Mouse (Mus musculus) retina, embryonic 14.5 days (tissue): ENCODE measurements around the gene Nbea.

Source experiments
- DNase-seq: peaks from one replicate; pipeline ENCODE4 v3.0.0-alpha.2; 2015; ENCODE audit warnings: low spot score

The Nbea gene

DNA sequence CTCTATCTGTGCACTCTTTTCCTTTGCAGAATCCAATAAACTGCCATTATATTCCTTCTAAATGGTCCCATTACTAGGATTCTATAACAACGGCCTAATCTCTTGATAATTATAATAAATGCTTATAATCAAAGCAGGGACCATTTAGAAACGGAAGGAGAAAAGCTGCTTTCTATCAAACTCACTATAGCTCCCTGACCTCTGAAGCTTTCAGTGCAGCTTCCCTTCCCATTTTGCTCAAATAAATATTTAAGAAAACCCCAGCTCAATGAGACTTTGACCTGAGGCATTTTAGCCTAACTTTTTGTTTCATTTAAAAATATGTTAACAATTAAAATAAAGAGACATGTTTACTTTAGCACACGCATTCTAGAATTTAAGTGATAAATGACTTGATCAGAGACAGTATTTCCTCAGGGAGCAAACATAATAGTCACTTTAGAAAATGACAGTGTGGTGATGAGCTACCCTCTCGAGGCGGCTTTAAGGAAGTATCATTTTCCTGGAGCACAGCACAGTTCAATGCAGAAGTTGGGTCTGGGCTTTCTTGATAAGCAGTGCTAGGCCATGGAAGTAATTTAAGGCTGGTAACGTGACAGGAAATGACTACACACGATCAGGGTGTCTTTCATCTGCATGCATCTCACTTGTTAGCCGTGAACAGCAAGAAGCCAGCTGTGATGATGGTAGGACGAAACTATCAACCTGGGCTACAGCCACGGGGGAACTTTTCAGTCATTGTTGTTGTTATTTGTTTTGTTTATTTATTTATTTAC is 354.8 kb downstream of the Nbea start:
- DNase-seq: no peak

DNA sequence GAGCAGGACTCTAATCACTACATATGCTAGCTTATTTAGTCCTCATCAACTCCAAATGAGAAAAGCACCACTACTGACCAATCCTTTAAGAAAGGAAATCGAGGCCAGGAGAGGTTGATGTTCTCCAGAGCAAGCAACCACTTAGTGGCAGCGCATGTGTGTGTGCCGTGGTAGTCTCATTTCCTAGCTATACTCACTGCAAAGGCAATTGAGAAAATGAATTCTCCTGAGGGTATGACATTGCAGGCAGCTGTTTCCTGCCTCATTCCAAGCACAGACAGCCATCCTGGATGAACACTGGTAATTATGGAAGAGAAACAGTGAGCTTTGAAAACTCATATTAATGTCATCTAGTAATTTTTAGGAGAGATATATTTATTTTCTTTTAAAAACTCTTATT is 358.6 kb downstream of the Nbea start:
- no peak for DNase-seq

DNA sequence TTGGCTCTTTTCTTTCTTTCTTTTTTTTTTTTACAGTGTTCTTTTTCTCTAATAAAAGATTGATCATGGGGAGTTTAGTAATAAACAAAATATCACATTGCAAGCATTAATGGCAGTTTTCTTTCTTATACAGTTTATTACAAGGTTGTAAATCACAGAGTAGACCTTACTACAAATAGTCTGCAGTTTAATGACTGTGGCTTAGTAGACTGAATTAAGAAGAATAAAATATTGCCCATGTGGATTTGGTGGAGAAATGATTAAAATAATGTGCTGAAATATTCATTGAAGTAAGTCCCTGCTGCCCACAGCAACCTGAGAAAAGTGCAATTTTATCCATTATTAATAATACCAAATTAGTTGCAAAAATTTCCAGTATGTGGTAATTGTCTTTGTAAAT is 363.9 kb downstream of the Nbea start:
- no peak for DNase-seq

DNA sequence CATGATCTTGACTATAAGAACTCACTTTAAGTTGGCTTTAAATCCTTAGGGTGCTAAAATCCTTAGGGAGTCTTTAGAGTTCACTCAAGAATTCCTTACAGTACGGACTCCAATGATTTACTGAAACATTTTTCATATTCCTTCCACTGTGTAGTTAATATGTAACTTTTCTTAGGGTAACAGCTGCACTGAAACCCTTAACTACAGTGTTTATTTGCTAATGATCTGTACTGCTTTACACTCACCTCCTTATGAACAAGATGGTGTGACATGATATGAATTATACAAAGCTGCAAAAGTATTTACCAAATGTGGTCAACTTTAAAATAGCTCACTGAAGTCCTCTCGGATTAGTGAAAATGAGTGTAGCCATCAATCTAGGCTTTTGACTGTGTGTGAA is 365.4 kb downstream of the Nbea start:
- no peak for DNase-seq

DNA sequence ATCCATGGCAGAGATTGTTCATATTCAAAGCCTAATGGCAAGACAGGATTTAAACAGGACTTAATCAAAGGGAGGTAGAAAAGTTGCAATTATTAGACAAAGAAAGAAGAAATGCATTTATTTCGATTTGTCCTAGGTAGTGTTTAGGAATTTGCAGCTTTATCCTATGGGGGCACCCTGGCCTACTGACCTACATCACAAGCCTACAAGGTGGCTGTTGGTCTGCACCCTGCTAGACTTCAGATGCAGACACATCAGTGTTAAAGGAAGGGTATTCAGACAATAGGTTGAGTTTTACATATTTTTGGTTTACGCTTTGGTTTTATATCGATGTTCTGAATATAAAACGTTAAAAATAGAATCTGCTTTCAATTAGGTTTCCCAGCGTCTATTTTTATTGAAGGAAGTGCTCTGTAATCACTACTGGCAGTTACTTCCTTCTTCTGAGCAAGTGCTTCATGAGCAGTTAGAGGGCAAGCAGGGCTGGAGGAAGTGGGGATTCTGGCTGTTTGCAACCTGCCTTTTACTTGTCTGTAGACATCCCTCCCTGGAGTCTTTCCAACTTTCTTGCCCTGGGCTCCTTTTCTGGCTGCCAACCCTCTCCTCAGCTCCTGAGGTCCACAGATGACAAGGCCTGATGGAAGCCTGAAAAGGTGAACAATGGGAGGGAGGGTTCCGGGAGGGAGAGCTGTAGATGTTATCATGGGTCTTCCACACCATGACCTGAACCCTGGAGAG is 366.7 kb downstream of the Nbea start:
- no peak for DNase-seq

DNA sequence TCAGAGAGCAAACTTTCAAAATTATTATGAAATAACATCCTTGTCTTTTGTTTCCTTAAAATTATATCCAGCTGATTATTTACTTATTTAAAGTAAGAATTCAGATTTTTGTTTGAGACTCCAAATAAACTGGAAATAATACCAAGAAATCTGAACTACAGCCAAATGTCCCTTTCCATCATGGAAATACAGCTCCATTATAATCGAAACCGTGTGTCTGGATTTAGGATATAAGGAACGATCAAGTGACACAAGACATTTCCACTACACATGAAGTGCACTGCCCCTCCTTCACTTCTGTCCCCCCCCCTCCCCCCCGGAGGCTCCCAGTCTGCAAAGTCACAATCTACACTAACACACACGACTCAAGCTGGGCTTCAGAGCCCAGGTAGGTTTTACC is 367.4 kb downstream of the Nbea start:
- DNase-seq: no peak

DNA sequence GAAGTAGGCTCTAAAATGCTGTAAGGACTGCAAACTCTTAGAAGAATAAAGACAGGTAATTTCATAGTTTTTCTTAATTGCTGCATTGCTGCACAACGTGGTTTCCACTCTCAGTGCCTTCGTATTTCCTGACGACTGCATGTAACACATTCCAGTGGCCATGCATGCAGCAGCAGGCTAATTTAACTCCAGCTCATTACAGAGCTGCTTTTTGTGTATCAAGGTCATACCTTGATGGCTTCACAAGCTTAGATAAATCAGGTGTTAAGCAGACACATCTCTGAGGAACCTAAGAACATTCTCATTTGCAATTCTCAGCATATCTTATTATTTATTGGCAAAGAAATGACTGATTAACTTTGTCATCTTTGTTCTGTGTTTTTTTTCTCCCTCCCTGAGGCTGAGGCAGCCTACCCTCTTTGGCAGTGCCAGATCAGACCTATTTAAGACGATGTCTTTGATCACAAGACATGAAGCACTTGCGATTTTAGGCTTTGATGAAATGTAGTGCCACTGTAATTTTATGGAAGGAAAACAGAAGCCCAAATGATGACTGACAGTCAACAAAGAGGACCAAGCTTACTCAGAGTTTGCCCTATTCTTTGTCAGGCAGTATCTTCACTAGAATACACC is 368.4 kb downstream of the Nbea start:
- no peak for DNase-seq

DNA sequence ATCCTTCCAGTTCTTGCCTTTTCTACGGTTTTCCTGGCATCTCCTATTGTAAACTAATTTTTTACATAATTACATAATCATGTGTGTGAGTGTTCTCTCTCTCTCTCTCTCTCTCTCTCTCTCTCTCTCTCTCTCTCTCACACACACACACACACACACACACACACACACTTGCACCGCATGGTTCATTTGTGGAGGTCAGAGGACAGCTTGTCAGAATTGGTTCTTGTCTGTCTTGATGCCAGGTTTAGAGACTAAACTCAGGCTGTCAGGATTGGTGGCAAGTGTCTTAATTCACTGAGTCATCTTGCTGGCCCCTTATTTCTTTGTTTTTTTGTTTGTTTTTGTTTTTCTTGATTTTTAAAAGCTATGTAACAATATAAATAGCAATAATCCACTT is 388.7 kb downstream of the Nbea start:
- DNase-seq: no peak

DNA sequence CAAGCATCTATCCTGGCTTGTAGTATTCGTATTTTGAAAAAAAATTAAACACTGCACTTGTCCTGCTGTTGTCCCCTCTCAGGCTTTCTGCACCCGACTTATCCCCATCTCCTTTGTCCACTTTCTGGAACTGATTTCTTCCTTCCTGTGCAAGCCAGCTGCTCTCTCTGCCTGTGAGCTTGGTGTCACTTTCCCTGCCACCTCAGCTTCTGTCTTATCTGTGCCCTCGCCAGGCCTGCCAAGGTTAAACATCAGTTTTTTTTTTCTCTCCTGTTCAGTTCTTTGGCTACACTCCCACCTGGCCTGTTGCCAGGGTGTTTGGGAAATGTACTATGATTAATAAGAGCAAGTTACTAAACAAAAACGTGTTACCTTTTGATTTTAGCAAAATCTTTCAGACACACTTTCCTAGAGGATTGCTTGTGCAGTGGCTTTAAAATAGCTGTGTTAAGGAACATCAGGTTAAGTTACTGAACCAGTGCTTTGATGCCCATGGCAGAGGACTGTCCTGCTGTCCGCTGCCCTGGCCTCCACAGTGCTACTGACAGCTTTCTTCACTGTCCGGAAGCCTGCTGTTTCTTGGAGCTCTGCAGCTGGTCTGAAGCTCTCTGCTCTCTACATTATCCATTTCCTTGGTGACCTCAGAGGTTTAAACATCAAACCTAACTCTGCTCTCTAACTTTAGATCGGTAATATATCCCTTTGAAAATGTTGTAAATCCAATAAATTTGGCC is 389.5 kb downstream of the Nbea start:
- DNase-seq: peak; percentile 28

DNA sequence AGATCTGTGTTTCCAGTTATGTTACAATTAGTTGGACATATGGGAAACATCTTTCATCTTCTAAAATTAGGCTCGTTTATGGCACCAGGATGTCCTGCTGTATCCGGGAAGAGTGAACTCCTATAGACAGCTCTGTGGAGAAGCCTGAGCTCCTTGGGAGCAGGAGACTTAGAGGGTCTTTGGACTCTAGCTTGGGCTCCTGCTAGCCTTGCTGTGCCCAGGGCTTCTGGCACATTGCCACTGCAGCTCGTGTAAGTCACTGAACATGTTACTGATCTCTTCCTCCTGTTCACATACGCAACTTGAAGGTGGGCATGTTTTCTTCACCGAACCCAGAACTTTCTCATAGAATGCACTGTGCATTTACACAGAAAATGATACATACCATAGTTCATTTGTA is 391.2 kb downstream of the Nbea start:
- no peak for DNase-seq

DNA sequence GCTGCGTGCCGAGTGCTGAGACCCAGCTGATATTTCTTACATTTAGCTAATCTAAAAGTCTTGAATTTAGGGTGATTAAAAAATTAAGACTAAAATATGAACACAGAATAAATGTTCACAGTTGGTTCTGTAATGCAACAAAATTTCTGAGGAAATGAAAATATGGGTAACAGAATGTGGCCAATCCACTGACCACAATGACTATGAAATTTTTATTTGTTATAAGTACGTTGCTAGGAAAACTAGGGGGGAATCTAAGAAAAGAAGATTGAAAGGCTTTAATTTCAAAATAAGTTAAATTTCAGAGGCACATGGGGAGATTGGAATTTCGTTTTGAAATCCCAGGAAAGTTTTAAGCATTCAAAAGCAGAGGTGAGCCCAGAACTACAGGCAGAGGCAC is 392.9 kb downstream of the Nbea start:
- DNase-seq: no peak

DNA sequence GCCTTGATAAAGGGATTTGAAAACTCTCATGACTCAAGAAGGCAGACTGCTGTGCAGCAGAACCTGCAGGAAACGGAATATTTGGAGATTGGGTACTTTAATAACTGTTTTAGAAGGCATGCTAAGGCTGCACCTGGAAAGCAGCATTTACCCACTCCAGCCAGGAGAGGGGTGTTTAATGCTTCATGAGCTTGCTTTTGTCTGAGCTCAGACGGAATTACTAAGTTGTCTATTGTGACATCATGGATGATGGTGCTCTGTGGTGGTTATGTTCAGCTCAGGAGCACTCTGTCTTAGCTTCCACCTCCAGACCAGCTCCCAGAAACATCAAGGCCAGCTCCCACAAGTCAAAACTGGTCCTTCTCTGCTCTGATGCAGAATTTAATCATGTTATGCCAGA is 393.6 kb downstream of the Nbea start:
- peak; percentile 70 for DNase-seq

DNA sequence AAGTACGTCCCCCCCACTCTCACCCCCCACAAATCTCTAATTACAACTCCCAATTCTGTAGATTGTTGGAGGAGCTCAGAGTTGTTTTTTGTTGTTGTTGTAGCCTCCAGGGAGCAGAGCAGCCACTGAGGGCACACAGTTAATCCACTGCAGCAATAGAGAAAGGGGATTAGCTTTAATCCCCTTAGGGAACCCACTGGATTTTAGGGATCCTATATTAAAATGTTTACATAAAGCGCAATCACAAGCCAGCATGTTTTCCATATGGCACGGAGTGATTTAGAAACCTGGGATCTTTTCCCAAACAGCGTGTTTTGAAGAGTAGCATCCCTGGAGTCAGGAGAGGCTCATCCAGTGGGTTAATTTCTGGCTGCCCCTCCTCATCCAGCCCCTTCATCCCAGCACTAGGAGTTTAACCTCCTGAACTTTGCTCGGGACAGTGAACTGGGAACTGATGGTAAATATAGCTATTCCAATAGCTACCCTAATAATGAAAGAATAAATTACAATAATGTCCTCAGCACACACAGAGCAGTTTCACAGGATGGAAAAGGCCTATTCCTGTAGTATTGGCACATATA is 394.8 kb downstream of the Nbea start:
- peak; percentile 56 for DNase-seq

DNA sequence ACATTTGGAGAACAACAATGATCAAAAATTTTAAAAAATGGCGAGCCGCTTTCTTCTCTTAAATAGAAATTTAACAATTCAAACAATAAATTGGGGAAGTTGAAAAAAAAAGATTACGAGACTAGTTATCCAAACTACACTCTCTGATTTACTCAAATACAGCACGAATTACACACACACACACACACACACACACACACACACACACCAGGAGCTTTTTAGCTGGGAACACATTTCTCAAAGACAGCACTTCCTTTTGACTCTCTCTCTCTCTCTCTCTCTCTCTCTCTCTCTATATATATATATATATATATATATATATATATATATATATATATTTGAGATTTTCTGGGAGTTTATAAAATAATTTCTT is 395.3 kb downstream of the Nbea start:
- DNase-seq: no peak

DNA sequence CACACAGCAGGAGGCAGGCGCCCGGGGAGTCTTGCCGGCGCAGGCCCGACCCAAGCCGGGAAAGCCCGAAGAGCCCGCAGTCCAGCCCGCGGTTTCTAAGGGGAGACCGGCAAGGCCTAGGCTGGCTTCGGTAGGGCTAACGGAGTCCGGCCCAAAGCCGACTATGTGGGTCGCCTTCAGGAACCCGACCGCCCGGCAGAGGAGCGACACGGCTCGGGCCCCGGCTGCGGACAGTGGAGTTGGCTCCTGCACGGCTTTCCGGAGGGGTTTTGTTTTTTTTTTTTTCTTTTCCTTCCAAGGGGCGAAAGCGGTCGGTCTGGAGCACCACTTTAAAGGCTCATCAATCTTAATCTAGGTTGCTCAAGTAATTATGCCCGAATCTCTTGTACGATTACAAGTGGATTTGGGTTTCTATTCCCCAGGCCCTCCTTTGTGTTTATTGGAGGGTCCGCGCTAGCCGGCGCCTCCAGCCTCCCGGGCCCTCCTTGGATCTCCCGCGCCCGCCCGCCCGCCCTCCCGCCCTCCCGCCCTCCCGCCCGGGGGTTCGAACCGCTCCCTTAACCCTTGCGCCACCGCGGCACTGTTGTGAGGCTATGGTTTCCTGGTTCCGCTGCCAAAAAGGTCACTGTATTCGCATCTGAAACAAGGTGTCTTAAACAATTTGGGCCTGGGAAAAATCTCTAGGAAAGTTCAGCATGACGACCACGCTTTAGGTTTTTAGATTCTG is 395.9 kb downstream of the Nbea start:
- DNase-seq: peak; percentile 77

DNA sequence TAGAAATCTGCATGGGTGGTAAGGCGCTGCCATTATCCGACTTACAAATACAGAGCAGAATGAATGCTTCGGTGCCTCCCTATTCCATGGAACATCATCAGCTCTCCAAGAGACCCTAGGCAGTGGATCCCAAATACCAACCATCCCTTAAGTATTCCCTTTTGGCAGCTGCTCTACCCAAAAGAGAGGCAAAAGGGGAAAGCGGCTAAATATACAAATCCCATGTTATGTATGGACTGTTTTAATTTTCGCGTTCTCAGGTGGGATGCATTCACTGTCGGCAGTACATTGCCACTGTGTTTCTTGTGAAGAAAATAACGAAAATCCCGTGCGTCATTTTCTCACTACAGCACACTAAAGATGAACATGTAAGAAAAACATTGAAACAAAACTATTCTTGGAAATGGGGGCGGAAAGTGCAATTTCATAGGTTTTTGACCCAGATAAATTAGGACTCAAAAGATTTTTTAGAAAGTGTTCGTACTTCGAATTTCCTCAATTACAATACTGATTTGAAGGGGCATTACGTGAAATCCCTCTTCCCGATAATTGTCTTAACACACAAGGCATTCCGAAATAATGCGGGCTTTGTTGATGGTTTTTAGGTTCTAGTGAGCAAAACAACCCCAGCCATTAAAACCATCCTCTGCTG is 396.5 kb downstream of the Nbea start:
- DNase-seq: peak; percentile 67

DNA sequence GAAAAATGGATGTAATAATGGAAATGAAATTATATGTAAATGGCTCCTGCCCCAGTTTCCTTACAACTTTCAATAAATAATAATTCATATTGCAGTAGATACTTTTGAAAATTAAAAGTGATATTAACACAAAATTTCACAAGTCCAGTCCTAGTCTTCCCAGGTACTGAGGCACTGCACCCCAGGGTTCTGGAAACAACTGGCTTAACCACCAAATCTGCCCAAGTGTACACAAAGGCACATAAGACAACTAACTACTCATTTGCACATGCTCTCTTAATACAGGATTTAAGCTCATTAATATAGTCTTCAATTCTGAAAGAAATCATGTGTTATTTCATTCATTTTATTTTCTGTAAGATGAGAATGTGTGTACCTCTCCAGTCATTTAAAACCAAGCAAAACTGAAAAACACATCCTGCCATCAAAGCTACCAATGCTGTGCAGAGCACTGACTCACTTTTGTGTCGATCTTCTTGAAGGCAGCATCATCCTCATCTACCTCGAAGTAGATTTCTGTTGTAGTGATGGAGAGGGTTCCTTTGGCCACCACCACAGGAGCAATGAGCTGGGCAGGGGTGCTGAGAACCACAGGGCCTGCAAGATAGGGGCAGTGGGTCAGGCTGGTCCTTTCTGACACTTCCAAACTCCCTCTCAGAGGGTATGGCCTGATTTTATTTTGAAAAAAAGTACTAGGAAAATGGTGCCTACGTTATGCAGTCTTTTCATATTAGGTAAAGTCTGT is 397.3 kb downstream of the Nbea start:
- peak; percentile 55 for DNase-seq

DNA sequence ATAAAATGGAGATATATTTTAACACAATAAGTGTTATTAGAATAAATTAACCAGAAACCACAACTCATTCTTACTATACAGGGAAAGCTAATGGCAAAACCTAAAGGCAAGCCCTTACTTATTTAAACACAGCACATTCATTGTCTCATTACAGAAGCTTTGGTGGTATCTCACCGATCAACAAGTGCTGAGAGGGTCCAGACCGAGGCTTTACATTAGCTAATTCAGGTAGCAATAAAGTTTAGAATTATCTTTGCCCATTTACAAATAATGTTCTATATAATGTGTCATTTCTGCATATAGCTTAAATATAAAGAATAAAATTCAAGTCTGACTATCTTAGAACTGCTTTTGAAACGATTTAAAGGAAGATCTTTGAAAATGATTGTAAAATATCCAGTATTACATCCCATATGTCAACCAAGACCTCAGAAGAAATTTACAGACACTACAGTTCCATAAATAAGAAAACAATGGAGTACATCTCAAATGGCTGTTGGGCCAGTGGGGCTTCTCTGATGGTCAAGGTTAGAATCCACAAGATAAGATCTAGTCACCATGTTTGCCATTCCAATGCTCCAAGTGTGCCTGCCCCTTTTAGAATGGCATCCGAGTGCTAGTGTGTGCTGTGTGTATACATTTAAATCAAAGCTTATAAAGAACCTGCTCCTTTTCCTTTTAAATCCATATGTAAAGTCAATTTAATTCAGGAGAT is 398.1 kb downstream of the Nbea start:
- peak; percentile 57 for DNase-seq

DNA sequence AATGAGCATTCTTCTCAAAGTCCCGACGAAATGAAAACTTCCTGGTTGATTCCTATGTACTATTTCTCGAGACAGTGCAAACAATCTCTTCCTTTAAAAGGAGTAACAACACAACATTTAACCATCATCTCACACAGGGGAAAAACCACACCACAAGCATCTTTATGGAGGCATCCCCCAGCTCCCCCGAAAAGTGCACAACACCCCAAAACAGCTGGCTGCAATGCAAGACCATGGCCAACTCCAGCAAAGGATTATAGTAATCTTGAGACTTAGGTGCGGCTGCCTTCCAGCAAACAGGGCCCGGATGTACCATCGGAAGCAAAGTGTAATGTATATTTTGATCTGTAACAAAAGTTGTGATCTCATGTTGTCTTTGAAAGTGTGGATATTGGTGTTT is 399.4 kb downstream of the Nbea start:
- peak; percentile 44 for DNase-seq
